Mouse (Mus musculus): ENCODE results near the gene Eif4e1b. TPM values are rescaled to one million over a fixed set of nuclear protein-coding genes. Genes with fewer than 3 reads are reported as not detected.

Eif4e1b gene
- not detected in 2 replicates for total RNA-seq (2015; ENCODE audit: low replicate concordance)
- not detected in 2 replicates for total RNA-seq (2017; ENCODE audit: low replicate concordance)

DNA sequence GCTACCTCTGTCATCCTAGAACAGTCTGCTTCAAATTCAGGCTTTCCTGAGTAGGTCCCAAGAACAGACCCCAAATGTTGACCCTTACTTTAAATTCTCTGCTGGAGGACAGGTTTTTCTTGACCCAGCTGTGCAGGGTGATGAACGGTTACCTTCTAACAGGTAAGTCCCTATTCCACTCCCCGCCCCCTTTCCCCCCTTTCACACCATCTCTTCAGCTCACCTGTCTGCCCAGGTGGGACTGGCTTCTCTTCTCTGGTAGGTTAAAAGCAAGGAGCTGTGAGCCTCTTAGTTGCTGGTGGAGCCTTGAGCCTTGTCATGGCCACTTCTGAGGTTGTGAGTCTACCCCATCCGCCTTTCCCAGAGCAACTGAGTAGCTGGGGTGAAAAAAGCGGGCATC lies at the start of gene Eif4e1b:
Eif4e1b (plus strand) TSS at position 301 of the 400 bp plus-strand sequence.
- ATAC-seq (replicated peaks; ENCODE audit: low FRiP score, poor library complexity, severe bottlenecking), result no peak

DNA sequence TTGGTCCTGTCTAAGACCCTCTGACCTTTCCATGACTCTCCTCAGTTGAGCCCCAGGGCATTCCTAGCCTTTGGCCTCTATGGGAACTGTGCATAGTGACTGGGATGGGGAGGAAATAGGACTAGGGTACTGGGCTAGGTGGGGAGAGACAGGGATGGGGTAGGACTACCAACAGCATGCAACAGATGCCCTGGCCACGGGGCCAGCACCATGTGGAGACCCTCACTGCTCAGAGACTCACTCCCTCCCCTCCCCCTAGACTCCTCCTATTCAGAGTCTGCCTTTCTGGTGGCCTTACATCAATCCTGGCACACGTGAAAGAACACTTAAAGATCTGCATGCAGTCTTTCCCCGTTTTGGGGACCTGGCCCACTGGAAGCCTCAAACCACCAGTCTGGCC lies 46.9 kb upstream of the Eif4e1b start:
- ATAC-seq (replicated peaks; ENCODE audit: low FRiP score, poor library complexity, severe bottlenecking), result no peak

DNA sequence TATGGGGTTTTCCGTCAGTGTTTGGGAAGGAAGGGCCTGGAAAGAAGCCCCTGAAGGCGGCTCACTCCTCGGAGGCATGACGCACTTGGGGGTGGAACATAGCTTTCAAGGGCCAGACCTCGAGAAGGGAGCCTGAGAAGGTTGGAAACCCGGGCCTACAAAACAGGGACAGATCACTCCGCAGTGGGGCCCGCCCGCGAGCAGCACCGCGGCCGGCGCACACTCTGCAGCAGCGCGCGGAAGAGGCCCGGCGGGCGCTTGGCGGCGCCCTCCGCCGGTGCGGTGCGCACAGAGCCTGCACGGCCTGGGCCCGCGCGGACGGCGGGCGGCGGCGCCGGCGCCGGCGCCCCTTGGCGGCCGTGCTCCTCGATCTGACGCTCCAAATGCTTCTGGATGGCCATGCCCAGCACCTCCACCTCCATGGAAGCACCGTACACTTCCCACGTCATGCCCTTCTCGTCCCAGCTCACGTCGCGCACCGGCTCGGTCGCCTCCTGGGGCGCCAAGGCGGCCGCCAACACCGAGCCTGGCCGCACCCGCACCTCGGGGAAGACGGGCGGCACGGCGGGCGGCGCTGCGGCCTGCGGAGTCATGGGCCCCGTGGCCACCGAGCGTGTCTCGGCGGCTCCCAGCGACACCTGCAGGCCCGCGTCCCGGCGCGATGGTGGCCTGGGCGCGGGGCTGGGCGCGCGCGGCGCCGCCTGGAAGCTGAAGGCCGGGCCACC lies 46.1 kb upstream of the Eif4e1b start:
- no peak for ATAC-seq (replicated peaks; ENCODE audit: low FRiP score, poor library complexity, severe bottlenecking)

DNA sequence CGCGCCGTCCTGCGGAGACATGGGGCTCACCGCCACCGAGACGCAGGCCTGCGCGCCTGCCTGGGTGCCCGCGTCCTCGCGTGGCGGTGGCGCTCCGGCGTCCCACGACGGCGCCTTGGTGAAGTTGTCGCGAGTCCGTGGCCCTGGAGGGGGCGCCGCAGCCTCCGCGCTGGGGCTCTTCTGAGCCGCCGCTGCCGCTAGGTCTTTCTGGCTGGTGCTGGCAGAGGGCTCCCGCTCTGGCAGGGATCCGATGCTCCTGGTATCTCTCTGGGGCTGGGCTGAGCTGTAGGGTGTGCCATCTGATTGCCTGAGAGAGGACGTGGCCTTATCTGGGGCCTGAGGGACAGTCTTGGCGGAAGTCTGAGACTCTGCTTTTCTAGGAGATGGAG lies 45.6 kb upstream of the Eif4e1b start:
- ATAC-seq (replicated peaks; ENCODE audit: low FRiP score, poor library complexity, severe bottlenecking), result no peak

DNA sequence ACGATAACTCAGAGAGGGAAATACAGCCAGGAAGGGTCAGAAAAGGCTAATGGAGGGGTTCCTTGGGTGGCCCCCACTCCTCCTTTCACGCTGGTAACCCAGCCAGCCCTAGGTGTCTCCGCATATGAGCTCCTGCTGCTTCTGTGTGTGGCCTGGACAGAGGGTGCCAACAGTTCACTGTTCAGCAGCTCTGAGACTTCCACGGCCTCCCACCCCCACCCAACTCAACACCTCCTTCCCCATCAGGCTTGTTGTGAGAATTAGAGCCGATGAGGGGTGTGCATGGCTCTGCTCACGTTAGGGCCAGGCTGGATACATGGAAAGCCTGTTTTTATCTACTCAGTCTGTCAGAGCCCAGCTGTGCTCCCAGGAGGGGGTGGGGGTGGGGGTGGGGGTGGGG lies 37.7 kb upstream of the Eif4e1b start:
- ATAC-seq (replicated peaks; ENCODE audit: low FRiP score, poor library complexity, severe bottlenecking), result no peak

DNA sequence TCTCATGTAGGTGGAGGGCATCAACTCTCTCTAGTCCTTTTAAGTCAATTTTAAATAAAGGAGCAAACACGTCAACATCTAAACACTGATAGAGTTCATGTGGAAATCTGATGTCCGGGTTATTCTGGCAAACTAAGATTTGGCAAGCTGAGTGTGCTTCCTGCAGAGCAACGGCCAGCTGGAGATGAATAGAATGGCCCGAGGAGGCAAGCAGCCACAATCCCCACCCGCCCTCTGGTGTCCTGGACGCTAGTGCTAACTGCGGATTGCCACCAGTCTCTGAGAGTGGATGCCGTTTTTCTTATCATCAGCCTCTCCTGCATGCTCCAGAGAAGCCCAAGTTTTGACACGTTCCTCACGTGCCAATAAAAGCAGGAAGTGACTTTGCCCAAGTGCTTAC lies 36.9 kb upstream of the Eif4e1b start:
- no peak for ATAC-seq (replicated peaks; ENCODE audit: low FRiP score, poor library complexity, severe bottlenecking)

DNA sequence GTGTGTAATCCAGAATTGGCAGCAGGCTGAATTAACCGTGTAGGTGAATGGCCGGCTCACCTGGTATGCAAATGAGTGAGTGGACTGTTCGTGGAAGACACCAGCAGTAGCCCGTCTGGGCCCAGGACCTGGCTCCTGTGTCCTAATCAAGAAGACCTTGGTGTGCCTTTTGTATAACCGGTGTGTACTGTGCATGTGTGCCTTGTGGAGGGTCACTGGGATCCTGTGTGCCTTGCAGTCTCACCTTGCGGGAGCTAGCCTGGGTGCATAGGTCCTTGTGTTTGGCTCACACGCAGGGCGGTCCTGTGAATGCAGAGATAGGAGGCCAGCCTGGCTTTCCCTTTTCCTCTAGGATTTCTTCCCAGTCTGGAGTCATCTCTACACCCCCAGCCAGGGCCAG lies 35.6 kb upstream of the Eif4e1b start:
- ATAC-seq (replicated peaks; ENCODE audit: low FRiP score, poor library complexity, severe bottlenecking), result no peak

DNA sequence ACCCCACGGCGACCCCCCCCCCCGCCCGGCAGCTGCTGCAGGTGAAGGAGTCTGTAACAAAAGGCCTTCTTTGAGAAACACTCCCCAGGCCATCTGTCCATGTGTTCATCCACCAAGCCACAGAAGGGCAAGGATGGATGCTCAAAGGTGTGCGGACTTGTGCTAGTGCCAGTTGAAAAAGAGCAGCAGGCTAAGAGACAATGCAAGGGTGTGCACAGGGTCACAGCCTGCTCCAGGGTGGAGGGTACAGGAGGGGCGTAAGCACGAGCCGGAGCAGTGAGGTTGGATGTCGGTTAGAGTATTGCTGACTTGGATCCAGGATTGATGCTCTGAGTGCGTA lies 35.1 kb upstream of the Eif4e1b start:
- no peak for ATAC-seq (replicated peaks; ENCODE audit: low FRiP score, poor library complexity, severe bottlenecking)

DNA sequence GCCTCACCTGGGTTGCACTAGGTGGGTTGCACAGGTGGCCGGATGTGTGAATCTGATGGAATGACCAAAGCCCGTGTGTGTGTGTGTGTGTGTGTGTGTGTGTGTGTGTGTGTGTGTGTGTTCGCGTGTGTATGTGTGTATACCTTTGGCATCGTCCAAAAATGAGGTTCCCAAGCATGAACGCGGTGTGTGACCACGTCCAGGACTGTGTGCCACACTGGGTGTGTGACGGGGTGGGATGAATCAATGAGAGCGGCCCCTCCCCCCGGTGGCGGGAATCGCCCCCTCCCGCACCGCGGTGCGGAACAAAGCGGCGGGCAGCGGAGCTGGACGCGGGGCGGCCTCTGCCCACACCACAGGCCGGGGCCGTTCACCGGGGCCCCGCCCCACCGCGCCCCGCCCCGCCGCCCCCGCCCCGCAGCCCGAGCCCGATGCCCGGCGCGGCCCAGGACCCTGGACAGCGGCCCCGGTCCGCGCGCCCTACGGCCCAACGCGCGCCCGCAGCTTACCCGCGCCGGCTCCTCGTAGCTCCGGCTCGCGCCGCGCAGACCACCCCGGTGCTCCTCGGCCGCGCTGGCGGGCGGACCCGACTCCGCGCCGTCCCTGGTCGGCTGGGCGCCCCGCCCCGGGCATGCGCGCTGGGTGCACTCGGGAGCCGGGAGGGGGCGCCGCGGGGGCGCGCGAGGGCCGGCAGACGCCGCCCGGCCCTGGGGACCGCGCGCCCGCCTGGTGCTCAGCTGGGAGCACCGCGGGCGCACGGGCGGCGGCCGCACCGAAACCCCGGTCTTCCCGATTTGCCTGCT lies 34.5 kb upstream of the Eif4e1b start:
- no peak for ATAC-seq (replicated peaks; ENCODE audit: low FRiP score, poor library complexity, severe bottlenecking)

DNA sequence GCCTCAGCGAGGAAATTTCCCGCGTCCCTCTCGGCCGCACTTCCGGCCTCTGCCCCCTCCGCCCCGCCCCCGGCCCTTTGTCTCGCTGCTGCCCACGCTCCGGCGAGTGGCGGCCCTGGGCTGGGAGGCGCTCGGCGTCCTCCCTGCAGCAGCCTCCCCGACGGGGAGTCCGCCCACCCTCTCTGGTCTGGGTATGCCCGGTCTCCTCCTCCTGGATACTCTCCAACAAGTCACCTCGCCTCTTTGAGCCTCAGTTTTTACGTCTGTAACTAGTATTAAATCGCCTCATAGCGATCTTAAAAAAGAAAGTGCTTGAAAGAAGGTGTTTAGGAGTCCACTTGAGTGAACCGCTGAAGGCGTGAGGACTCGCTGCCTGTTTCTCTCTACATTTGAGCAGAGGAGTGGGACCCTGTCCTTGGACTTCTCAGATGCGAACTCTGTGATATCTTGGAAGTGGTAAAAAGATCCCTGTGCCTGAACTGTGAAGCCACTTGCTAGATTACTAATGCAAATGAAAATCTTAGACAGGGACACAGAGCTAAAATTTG lies 33.9 kb upstream of the Eif4e1b start, which contains the start of gene Gprin1:
Gprin1 (minus strand) TSS at position 11 of the 548 bp plus-strand sequence.
- no peak for ATAC-seq (replicated peaks; ENCODE audit: low FRiP score, poor library complexity, severe bottlenecking)

DNA sequence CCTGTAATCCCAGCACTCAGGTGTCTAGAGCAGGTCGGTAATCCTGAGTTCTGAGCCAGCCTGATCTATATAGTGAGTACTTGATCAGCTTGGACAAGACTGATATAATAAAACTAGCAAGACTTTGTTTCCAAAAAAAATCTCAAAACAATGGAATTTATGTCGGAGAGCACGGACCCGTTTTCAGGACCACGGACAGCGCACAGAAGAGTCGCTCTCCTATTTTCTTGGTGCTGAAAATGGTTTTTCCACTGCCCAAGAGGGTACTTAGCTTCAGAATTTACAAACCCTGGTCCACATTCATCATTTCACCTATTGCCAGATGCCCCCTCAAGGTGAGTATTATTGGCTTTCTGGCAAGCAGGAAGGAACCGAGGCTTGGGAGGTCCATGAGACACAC lies 33.1 kb upstream of the Eif4e1b start:
- no peak for ATAC-seq (replicated peaks; ENCODE audit: low FRiP score, poor library complexity, severe bottlenecking)

DNA sequence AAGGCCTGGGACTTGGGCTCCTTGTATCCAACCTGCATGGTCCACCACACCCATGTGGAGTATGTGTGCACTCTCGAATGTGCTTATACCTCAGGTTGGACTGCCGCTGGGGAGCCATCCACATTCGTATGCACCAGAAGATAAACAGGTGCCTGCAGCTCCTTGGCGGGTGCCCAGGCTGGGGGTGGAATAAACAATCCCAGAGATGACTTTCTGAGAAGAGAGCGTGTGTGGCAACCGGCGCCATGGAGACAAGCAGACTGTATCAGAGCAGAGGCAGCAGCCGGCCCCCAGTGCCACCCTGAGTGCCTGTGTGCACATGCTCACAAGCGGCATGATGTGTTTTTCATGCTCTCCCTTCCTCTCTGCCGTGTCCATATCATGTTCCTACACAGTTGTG lies 31.1 kb upstream of the Eif4e1b start:
- no peak for ATAC-seq (replicated peaks; ENCODE audit: low FRiP score, poor library complexity, severe bottlenecking)

DNA sequence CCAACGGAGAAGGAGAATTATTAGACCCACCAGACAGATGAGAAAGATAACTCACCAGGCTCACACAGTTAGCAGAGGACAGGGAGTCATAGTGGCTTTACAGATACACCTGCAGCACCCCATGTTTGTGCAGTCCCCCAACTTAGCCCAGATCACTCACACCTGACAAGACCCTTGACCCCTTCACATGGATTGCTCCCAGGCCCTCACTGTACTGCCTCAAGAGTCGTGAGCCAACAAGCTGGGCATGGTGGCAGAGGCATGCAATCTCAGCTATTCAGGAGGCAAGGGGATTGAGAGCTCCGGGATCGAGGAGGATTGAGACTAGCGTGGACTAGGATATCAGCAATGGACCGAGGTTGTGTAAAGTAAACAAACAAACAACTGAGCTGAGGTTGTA lies 30.1 kb upstream of the Eif4e1b start:
- ATAC-seq (replicated peaks; ENCODE audit: low FRiP score, poor library complexity, severe bottlenecking), result no peak

DNA sequence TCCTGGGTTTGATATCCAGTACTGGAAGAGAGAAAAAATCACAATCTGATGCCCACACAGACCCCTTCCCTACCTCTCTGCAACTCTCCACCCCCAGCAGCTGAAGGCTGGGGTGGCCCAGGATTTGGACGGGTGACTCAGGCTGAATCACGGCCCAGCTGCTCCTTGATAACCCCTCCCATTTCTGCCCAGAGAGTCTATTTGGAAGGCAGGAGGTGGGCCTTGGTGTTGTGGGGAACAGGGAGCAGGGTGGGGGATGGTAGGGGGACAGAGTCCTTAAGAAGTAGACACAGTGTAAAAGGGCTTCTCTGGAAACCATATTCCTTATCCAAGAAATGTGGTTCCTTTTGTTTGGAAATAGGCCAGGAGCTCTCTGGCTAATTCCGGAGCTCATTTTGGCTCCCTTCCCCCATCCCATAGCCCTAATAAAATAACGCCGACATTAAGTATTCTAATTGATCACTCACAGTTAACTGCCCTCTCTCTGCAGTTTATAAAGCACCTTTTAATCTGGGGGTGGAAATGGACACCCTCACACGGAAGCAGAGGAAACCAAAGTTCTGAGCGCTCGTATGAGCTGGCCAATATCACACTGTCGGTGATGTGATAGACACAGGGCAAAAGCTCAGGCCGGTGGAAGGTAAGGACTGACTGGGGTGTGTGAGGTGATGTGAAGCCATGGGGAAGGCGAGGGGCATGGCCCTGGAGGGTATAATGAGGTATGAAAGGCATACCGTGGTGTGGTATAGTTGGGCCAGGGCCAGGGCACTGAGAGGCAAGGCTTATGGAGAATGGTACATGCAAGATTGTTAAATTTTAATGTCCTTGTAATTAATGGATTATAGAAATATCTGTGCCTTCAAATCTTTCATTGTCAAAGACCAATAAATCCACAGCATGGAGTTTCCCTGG lies 29.4 kb upstream of the Eif4e1b start:
- no peak for ATAC-seq (replicated peaks; ENCODE audit: low FRiP score, poor library complexity, severe bottlenecking)

DNA sequence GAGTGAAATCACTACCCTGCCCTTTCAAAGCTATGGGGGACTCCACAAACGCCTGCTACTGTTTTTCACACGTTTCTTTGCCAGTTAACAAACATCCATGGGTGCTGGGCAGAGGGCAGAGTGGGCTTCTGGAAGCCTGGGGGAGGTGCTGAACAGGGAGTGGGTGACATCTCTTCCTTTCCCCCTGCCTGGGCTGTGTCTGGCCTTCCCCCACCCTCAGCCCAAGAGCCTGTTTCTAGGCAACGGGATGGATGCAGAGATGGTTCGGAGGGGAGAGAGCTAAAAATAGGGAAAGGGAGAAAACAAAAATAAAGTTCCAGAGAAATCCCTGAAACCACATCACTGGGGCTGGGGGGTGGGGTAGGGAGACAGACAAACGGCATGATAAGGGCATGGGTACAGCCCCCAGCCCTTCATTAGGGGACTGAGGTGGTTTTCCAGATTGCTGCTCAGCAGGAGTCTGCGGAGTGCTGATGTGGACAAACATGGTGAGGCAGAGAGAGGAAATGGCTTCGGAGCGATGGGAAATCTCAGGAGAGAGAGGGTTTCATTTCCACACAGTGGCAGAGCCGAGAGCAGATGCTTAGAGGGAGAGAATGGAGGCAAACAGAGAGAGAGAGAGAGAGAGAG lies 28.5 kb upstream of the Eif4e1b start:
- ATAC-seq (replicated peaks; ENCODE audit: low FRiP score, poor library complexity, severe bottlenecking), result no peak

DNA sequence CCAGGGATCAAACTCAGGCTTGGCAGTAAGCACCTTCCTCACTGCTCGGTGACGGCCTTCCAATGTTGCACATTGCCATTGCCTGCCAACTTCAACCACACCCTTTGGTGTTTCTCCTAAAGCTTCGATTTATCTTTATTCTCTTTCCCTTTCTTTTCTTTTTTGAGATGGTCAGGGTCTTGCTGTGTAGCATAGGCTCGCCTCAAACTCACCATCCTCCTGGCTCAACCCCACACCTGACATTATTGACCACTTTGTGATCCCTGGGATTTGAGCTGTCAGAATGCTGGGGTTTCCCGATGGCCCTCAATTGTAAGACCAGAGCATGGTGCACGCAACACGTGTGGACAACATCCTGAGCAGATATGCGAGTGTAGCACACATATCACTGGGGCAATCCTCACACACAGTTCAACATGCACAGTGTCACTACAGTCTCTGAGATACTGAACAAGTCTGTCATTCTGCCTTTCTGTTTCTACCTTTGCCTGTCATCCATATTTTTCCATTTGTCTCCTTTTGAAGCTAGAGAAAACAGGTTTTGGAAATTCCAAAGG lies 27.6 kb upstream of the Eif4e1b start:
- ATAC-seq (replicated peaks; ENCODE audit: low FRiP score, poor library complexity, severe bottlenecking), result no peak

DNA sequence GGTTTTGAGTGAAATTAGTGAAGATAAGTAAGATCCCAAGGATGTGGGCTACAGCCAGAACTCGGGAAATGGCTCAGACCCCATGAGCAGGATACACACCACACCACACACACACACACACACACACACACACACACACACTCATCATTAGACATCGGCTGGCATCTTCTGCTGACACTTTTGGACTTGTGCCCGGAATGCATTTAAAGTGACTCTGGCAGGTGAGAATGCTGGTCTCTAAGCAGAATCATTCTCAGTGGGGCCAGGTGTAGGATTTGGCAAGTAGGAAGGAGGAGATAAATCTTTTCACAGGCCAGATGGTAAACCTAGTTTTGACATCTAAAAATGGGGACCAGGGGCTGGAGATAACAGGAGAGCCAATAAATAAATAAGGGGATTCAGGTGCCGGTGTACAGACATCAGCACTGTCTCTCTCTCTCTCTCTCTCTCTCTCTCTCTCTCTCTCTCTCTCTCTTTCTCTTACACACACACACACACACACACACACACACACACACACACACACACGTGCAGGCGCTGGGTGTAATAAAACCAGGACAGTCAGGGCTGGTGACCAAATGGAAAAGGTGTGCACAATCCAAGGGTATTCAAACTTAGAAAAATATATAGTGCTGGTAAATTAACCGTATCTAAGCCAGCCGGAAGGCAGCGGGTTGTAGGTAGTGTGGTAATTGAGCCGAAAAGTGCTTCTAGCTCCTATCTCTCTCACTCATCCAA lies 26.5 kb upstream of the Eif4e1b start:
- no peak for ATAC-seq (replicated peaks; ENCODE audit: low FRiP score, poor library complexity, severe bottlenecking)

DNA sequence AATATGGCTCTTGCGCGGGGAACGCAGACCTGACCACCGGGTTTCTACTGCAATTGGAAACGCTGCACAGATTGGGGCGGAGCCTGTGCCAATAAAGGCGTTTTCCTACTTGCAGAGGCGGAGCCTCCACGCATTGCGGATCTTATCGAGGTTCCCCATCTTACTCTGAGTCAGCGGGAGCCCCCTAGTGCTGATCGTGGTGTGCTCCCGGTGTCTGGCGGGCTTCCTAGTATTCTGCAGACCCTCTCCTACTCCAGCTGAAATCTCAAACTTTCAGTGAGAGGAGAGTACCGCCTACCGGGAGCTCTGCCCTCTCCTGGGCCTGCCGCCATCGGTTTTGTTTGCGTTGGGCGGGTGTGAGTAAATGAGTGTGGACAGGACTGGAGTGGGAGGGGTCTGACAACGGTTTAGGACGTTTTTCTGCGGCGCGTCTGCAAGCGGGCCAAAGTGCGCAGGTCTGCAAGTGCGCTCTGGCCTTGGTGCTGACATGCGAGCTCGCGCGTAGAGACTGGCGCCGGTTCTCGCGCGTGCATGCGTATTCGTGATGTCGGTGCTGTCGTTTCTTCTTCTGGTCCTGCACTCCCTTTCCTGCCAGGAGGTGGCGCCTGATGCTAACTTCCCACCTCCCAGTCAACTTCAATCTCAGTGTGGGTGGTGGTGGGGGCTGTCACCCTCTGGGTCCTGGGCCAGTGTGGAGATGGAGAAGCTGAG lies 25.6 kb upstream of the Eif4e1b start:
- peak; percentile 64; the same call in 1 of the 2 replicates for ATAC-seq (replicated peaks; ENCODE audit: low FRiP score, poor library complexity, severe bottlenecking)

Data from erythroblast, adult 5-6 weeks (primary cell).